Mouse (Mus musculus): ENCODE data around the gene Akap13.
"Not testable (repeated sequence)": the region's sequence is repeated elsewhere in the genome, so short reads cannot be mapped to it uniquely, and the experiment has no call there.

Gene Akap13

GRCm38 (mm10) chr7:75755861-75756449 is 300.6 kb downstream of the Akap13 start:
- no peak for DNase-seq (ENCODE audit: low read depth, low spot score)

GRCm38 (mm10) chr7:75759992-75760514 is 304.7 kb downstream of the Akap13 start:
- DNase-seq (ENCODE audit: low read depth, low spot score): no peak

GRCm38 (mm10) chr7:75760661-75761319 is 305.5 kb downstream of the Akap13 start:
- DNase-seq (ENCODE audit: low read depth, low spot score): not testable (repeated sequence)

- DNase-seq (ENCODE audit: low read depth, low spot score): not testable (repeated sequence)
Measured at GRCm38 (mm10) chr7:75762225-75762624, 306.9 kb downstream of the Akap13 start.

GRCm38 (mm10) chr7:75767080-75767769 is 311.9 kb downstream of the Akap13 start:
- DNase-seq (ENCODE audit: low read depth, low spot score): not testable (repeated sequence)

- no peak for DNase-seq (ENCODE audit: low read depth, low spot score)
Measured at GRCm38 (mm10) chr7:75768169-75768568, 312.8 kb downstream of the Akap13 start.

- DNase-seq (ENCODE audit: low read depth, low spot score): no peak
Measured at GRCm38 (mm10) chr7:75769909-75770308, 314.6 kb downstream of the Akap13 start.

- not testable (repeated sequence) for DNase-seq (ENCODE audit: low read depth, low spot score)
Measured at GRCm38 (mm10) chr7:75774095-75775078, 319.1 kb downstream of the Akap13 start.

- DNase-seq (ENCODE audit: low read depth, low spot score): no peak
Measured at GRCm38 (mm10) chr7:75778053-75778452, 322.7 kb downstream of the Akap13 start.

- no peak for DNase-seq (ENCODE audit: low read depth, low spot score)
Measured at GRCm38 (mm10) chr7:75780812-75781211, 325.5 kb downstream of the Akap13 start.

- no peak for DNase-seq (ENCODE audit: low read depth, low spot score)
Measured at GRCm38 (mm10) chr7:75781298-75781947, 326.1 kb downstream of the Akap13 start.

- peak; percentile 87 for DNase-seq (ENCODE audit: low read depth, low spot score)
Measured at GRCm38 (mm10) chr7:75781948-75782722, 326.8 kb downstream of the Akap13 start.

- DNase-seq (ENCODE audit: low read depth, low spot score): no peak
Measured at GRCm38 (mm10) chr7:75782723-75783011, 327.3 kb downstream of the Akap13 start.

- DNase-seq (ENCODE audit: low read depth, low spot score): no peak
Measured at GRCm38 (mm10) chr7:75785388-75786328, 330.3 kb downstream of the Akap13 start.

- DNase-seq (ENCODE audit: low read depth, low spot score): no peak
Measured at GRCm38 (mm10) chr7:75786812-75787211, 331.5 kb downstream of the Akap13 start.

- DNase-seq (ENCODE audit: low read depth, low spot score): no peak
Measured at GRCm38 (mm10) chr7:75787371-75787770, 332.0 kb downstream of the Akap13 start.

GRCm38 (mm10) chr7:75788069-75788800 is 332.9 kb downstream of the Akap13 start:
- not testable (repeated sequence) for DNase-seq (ENCODE audit: low read depth, low spot score)

- DNase-seq (ENCODE audit: low read depth, low spot score): not testable (repeated sequence)
Measured at GRCm38 (mm10) chr7:75788801-75789135, 333.4 kb downstream of the Akap13 start.
